Mouse (Mus musculus) pancreas, adult 10 weeks (tissue): ENCODE measurements around the gene Mrpl18. TPM values are rescaled to one million over a fixed set of nuclear protein-coding genes. Genes with fewer than 3 reads are reported as not detected.

ENCODE experiments used
- polyA plus RNA-seq: library from polyadenylated mRNA; stranded (reverse); fragments of 350-450 nt; fragmentation: Illumina TruSeq; extraction: RNeasy Lipid Tissue Mini Kit (QIAGEN cat#74804); gene quantifications from one replicate; pipeline ENCODE4 v1.2.3, GENCODE M21; 2015; ENCODE audit warnings: low read depth, low replicate concordance; ENCODE audit not compliant: insufficient read depth

The Mrpl18 gene
- polyA plus RNA-seq = 9.9 TPM

DNA sequence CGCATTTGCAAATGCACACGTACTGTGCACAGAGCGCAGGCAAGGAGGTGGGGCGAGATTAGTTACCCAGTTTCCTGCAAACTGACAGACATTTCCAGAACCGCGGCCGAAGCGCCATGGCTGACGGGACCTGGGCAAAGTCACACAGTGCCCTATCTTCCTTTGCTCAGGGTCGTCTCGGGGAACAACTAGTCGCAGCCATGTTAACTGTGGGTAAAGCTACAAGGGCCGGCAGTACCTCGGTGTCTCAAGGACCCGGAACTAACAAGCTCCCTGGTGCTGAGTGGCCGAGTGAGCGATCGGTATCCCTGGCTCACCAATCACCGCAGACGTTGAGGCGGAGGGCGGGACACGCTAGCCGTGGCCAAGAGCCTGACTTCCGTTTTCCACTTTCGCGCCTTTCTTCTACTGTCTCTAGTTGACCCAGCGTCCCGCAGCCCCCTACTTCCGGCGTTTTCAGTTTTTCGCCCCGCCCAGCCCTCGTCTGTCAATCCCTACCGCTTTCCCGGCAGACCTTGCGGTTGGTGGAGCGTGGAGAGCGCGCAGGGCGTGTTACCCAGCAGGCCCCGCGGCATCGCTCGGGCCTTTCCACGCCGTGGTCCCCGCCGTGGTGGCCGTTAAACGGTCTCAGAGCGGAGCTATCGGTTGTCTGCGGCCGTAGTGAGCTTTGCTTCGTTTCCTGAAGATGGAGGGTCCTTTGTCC, at the start of gene Mrpl18:
TSS of gene Mrpl18 (minus strand) at position 465 of the 703 bp plus-strand sequence.

DNA sequence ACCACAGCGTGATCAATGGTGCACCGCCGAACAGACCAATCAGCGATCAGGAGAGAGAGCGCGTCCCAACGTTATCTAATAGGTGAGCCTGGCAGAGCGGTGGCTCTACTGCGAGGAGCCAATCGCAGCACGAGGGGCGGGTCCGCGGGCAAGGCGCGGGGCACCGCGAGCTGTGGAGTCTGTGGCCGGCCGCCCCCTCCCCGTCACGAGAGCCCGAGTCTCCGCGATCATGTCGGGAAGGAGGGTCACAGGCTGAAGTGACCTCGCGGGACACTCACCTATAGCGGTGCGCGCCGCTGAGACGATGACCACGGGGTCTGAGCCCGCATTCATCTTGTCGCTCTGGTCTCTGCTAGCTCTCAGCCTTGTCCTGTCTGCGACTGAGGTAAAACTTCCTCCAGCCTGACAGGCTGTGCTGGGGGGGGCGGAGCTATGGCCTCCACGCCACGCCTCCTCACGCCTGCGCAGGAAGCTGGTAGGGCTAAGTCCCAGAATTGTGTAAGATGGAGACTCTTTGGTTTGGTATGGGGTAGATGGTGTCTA, 44.3 kb upstream of the Mrpl18 start, which contains the start of gene Acat2:
TSS of gene Acat2 (minus strand) at position 417 of the 543 bp plus-strand sequence.

DNA sequence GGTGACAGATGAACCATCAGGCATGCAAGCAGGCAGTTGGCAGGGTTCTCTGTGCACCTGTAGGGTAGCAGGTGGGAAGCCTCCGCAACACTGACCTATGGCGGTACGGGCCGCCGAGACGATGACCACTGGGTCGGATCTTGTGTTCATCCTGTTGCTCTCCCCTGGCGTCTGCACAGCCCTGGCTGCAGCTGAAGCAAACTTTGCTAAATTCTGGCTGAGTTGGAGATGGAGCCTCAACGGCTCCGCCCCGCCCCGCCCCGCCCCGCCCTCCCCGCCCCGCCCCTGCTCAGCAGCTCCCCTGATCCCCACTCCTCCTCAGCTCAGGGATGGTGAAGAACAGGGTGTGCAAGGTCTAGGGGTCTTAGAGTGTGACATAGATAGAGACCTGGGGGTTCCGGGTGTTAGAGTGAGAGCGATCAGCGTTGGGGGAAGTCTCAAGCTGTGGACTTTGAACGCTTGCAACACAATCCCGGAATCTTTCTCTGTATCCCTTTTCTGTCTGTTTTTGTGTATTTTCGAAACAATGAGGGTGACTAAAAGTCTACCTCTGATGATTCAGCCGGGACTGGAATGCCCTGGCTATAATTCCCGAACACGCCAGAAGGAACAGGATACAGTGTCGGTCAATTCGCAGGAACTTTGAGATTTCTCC, 24.1 kb upstream of the Mrpl18 start, which contains the start of gene Acat3:
TSS of gene Acat3 (minus strand) at position 450 of the 655 bp plus-strand sequence.

DNA sequence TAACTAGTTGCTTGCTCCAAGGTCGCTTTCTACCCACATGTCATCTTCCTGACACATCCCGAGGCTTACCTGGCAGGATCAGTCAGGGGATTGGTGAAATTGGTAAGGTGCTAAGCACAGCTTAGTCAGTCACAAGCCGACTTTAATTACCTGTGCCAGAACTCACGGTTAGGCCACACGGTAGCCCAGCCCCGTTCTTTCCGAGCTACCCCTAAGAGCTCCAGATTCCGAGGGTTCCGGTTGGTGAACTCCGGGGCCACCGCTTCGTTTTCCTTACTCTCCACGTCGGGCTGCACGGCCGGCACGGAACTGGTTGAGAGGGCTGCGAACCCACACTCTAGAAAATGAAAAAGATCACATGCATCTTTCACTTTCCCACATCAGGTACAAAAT, 661 bp downstream of the Mrpl18 start, which contains the start of gene Tcp1:
TSS of gene Tcp1 (plus strand) at position 214 of the 393 bp plus-strand sequence.

DNA sequence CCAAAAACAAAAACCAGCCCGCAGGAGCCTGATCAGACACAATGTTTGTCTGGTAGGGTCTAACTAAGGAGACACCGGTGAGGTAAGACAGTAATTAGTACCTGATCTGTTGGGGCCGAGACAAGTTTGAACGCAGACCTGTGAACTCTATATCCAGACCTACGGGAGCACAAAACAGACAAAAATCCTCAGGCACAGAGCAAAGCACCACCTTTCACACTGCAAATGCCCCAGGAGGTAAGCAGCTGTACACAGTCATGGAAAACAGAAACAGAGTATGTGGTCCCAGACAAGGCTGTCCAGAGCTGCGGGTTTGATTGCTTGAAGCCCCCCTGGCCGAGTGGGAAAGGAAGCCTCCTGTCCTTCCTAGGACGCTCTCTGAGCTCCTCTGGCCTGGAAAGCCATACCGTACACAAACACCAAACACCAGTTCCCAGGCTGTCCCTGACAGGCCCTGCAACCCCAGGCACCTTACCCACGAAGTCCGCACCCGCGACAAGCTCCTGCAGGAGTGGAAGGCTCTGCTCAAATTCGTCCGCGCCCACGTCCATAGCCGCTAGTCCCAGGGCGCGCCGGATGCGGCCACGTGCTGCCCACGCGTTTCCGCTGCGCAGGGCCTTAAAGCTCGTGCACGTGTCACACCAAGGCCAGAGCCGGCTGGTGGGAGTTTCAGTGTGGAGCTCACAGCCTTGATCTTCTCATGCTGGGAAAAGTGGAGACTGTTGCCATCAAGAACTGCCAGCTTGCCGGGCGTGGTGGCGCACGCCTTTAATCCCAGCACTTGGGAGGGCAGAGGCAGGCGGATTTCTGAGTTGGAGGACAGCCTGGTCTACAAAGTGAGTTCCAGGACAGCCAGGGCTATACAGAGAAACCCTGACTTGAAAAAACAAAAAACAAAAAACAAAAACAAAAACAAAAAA, 6.5 kb downstream of the Mrpl18 start, which contains the start of gene Pnldc1:
TSS of gene Pnldc1 (minus strand) at position 870 of the 920 bp plus-strand sequence.

DNA sequence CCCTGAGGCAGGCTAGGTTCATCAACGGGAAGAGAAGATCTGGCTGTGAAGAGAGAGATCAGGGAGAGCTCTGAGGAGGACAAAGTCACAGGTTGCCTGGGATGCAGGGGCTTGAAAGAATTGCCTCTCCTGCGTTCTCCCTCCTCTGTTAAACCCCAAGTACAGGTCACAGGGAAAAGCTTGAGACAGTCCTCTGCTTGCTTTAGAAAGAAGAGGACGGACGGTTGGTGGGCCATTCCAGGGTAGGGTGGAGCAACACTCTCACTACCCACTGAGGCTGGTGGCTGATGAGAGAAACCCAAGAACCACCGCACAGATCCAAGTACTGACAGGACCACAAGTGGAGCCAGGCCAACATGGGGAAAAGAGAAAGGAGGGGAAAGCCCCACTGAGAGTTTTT, 40.4 kb downstream of the Mrpl18 start, which contains the start of gene Mrgprh:
TSS of gene Mrgprh (plus strand) at position 301 of the 400 bp plus-strand sequence.

DNA sequence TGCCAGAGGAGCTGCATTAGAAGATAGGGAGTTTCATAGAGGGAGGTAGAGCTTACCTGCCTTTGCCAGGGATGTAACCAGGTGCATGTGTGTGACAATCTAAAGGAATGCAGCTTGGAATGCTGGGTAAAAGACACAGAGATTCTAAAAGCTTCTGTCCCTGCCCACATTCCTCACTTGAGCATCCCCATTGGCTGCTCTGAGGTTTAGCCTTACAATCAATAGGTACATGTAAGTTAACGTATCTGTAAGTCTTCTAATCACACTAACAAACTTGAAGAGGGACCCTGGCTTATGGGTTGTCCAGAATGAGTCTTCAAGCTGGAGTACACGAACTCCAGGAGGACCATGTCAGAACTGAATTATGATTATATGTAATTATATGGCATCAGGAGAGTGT, 48.1 kb downstream of the Mrpl18 start, which contains the start of gene Mas1:
TSS of gene Mas1 (minus strand) at position 101 of the 400 bp plus-strand sequence.

Other genes starting within 250 kb of the Mrpl18 start
- not detected for gene Slc22a1, start 240.5 kb downstream of the Mrpl18 start, polyA plus RNA-seq
- gene Igf2r, start 146.7 kb downstream of the Mrpl18 start, polyA plus RNA-seq = 6.9 TPM
- gene Mas1, start 48.2 kb downstream of the Mrpl18 start, polyA plus RNA-seq = not detected
- 0.55 TPM for gene Mrgprh, start 40.3 kb downstream of the Mrpl18 start, polyA plus RNA-seq
- not detected for gene Pnldc1, start 6.1 kb downstream of the Mrpl18 start, polyA plus RNA-seq
- gene Tcp1, start 644 bp downstream of the Mrpl18 start, polyA plus RNA-seq = 42.0 TPM
- not detected for gene Acat3, start 24.3 kb upstream of the Mrpl18 start, polyA plus RNA-seq
- gene Acat2, start 44.4 kb upstream of the Mrpl18 start, polyA plus RNA-seq = 2.1 TPM
- 16.4 TPM for gene Wtap, start 77.8 kb upstream of the Mrpl18 start, polyA plus RNA-seq
- 18.4 TPM for gene Sod2, start 90.5 kb upstream of the Mrpl18 start, polyA plus RNA-seq
- not detected for gene Gpr31b, start 136.0 kb upstream of the Mrpl18 start, polyA plus RNA-seq
- 0.76 TPM for gene Tcp10b, start 144.8 kb upstream of the Mrpl18 start, polyA plus RNA-seq
- gene Unc93a, start 215.5 kb upstream of the Mrpl18 start, polyA plus RNA-seq = not detected